Mouse (Mus musculus) layer of hippocampus, adult 9-11 months (tissue): ENCODE data around the gene Srsx.
"Not testable (repeated sequence)": the region's sequence is repeated elsewhere in the genome, so short reads cannot be mapped to it uniquely, and the experiment has no call there.

Experiments
- DNase-seq: peaks from one replicate; pipeline ENCODE4 v3.0.0; 2022

Srsx gene

GRCm38 (mm10) chrX:123222381-123222780 is at the start of gene Srsx:
Srsx (minus strand) TSS chrX:123222481.
- DNase-seq = not testable (repeated sequence)

- not testable (repeated sequence) for DNase-seq
These were observed 24.5 kb upstream of the Srsx start, which contains the start of gene Gm17577 for GRCm38 (mm10) chrX:123246807-123247206. Gm17577 (minus strand) TSS chrX:123246907.
